Mouse (Mus musculus) myocyte (in vitro differentiated cells): ENCODE measurements around the gene Avil. TPM values are rescaled to one million over a fixed set of nuclear protein-coding genes. Genes with fewer than 3 reads are reported as not detected.

ENCODE experiments used
- H3K27me3 ChIP-seq: one replicate; pipeline ENCODE4 v1.6.1; 2011; ENCODE audit not compliant: control insufficient read depth, insufficient read depth, insufficient read length
- H3K36me3 ChIP-seq: one replicate; pipeline ENCODE4 v1.6.1; 2011; ENCODE audit not compliant: control insufficient read depth, insufficient read depth
- H3K4me2 ChIP-seq: one replicate; pipeline ENCODE4 v1.6.1; 2011; ENCODE audit warnings: low read depth, control low read depth
- H3K4me3 ChIP-seq: one replicate; pipeline ENCODE4 v1.5.1; 2011; ENCODE audit warnings: mild to moderate bottlenecking, control low read depth, moderate library complexity
- H3K79me2 ChIP-seq: one replicate; pipeline ENCODE4 v1.6.1; 2011; ENCODE audit not compliant: control insufficient read depth, insufficient read depth
- H3ac ChIP-seq: one replicate; pipeline ENCODE4 v1.6.1; 2011; ENCODE audit not compliant: control insufficient read depth, insufficient read length
- CEBPB ChIP-seq: IDR thresholded peaks from 2 replicates; pipeline ENCODE4 v1.6.1; 2011; ENCODE audit warnings: mild to moderate bottlenecking, moderate library complexity; ENCODE audit not compliant: poor library complexity, insufficient read depth, severe bottlenecking
- E2F4 ChIP-seq: IDR thresholded peaks from one replicate; pipeline ENCODE4 v1.6.1; 2011; ENCODE audit warnings: mild to moderate bottlenecking, control low read depth, moderate library complexity; ENCODE audit not compliant: insufficient read depth
- MAX ChIP-seq: IDR thresholded peaks from one replicate; pipeline ENCODE4 v1.6.1; 2011; ENCODE audit warnings: low read depth, mild to moderate bottlenecking, control low read depth
- MYOD1 ChIP-seq, 3 experiments: IDR thresholded peaks; one replicate each; pipeline ENCODE4 v1.6.1; 2011; ENCODE audit warnings: control low read depth in 2 of 3, low read depth in 2 of 3, mild to moderate bottlenecking in 2 of 3, moderate library complexity in 1 of 3; ENCODE audit not compliant: insufficient read length in 2 of 3, control insufficient read depth in 1 of 3
- MYOG ChIP-seq, 3 experiments: IDR thresholded peaks; one replicate each; pipeline ENCODE4 v1.6.1; 2011; ENCODE audit warnings: control low read depth in 2 of 3, low read depth in 2 of 3, mild to moderate bottlenecking in 2 of 3; ENCODE audit not compliant: insufficient read length in 2 of 3, control insufficient read depth in 1 of 3, insufficient read depth in 1 of 3
- POLR2A ChIP-seq: IDR thresholded peaks from one replicate; pipeline ENCODE4 v1.6.1; 2011; ENCODE audit warnings: low read depth, mild to moderate bottlenecking, control low read depth, moderate library complexity; ENCODE audit not compliant: insufficient read length
- POLR2AphosphoS2 ChIP-seq: IDR thresholded peaks from one replicate; pipeline ENCODE4 v1.6.1; 2011; ENCODE audit warnings: low read depth, control low read depth; ENCODE audit not compliant: insufficient read length
- REST ChIP-seq: IDR thresholded peaks from one replicate; pipeline ENCODE4 v1.6.1; 2011; ENCODE audit warnings: mild to moderate bottlenecking, control low read depth, moderate library complexity; ENCODE audit not compliant: insufficient read depth, insufficient read length
- SRF ChIP-seq: IDR thresholded peaks from one replicate; pipeline ENCODE4 v1.6.1; 2011; ENCODE audit warnings: low read depth; ENCODE audit not compliant: control insufficient read depth, insufficient read length
- TCF12 ChIP-seq: IDR thresholded peaks from one replicate; pipeline ENCODE4 v1.6.1; 2011; ENCODE audit warnings: mild to moderate bottlenecking, control low read depth; ENCODE audit not compliant: poor library complexity, insufficient read depth, severe bottlenecking
- TCF3 ChIP-seq: IDR thresholded peaks from one replicate; pipeline ENCODE4 v1.6.1; 2011; ENCODE audit warnings: low read depth, control low read depth; ENCODE audit not compliant: insufficient read length
- USF1 ChIP-seq: IDR thresholded peaks from one replicate; pipeline ENCODE4 v1.6.1; 2011; ENCODE audit warnings: low read depth, mild to moderate bottlenecking, control low read depth, moderate library complexity
- polyA plus RNA-seq: library from polyadenylated mRNA; unstranded; fragments of >200 nt; fragmentation: generic; extraction: Trizol; gene quantifications from one replicate; pipeline ENCODE4 v1.2.1, GENCODE M21; 2012; ENCODE audit warnings: missing spikeins

The Avil gene
- polyA plus RNA-seq, 1 experiment, result 33.3 TPM

DNA sequence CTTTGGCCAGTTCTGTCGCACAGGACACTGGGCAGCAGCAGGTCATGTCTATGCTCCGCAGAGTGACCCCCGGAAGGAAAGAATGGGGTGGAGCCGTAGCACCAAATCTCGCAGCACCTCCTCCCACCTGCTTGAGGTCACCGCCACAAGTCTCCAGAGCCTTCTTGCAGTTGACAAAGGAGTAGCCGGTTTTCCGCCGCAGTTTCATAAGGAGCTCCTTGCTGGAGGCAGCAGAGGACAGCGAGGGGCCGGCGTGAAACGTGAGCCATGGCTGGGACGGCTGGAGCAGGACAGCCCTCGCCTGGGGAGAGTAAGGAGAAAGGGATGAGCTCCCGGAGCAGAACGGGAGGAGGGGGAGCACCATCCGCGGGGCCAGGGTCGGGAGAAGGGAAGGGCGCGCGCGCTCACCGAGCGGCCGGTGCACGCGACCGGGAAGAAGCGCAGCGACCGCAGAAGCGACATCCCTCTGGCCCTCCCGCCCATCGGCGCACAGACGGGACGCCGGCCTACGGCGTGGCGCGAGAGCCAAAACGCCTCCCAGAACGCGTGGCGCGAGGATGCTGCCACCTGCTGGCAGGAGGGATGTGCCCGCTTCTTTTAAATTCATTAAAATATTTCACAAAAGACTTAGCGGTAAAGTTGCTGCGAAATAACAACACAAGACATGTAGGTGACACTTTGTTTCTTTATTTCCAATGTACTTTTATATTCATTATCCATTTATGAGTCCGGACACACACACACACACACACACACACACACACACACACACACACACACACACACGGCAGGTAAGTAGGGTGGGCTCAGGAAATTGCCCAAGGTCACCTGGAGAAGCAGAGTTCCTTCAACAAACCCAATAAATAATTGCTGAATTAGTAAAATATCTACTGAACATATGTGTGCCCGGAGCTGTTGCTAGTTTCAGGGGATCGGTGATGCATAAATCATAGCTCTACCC is 30.1 kb downstream of the Avil start, which contains the start of gene Tsfm:
Tsfm (minus strand) TSS at position 505 of the 961 bp plus-strand sequence.
- no peaks in the 10 kb centered on the region for H3K27me3 ChIP-seq
- peak within 1 kb of the TSS; percentile 92 for H3K4me2 ChIP-seq
- peak within 1 kb of the TSS; percentile 54 for H3ac ChIP-seq
- TF ChIP-seq TCF12 (no peak), MAX (no peak), TCF3 (no peak), MYOD1 (IDR thresholded peaks at IDR 0.05; ENCODE audit: control insufficient read depth in 1 of 3, insufficient read length in 2 of 3, low read depth in 2 of 3) (peak in 1 of 3 experiments; percentile 2), MYOG (IDR thresholded peaks at IDR 0.05; ENCODE audit: control insufficient read depth in 1 of 3, insufficient read depth in 1 of 3, insufficient read length in 2 of 3, low read depth in 2 of 3) (peak in 1 of 3 experiments; percentile 28), REST (no peak), CEBPB (no peak), POLR2A (peak; percentile 88), POLR2AphosphoS2 (peak; percentile 86), SRF (peak; percentile 45), E2F4 (peak; percentile 32), USF1 (no peak)
- peaks cover 7% of the 10 kb centered on the region for H3K36me3 ChIP-seq
- no peaks in the 10 kb centered on the region for H3K79me2 ChIP-seq
- H3K4me3 ChIP-seq, result peak within 1 kb of the TSS; percentile 70

DNA sequence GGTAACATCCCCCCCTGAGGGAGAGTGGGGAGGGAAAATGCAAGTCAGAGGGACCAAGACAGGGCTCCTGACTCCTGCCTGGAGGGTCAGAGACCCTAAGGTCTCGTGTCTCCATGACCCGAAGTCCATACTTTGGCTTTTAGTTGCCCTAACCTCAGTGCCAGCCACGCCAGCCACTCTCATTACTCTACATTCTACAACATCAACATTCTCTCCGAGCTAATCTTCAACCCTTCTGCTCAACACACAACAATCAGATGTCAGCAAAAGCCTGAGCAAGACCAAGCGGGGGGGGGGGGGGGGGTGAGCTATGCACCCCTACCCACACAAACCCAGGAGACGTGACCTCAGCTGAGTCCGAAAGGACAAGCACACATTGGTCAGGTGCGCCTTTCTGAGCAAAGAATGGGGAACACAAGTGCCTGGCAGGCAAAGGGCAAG is 32.8 kb downstream of the Avil start:
- TF ChIP-seq SRF (no peak), POLR2A (no peak), MAX (no peak), POLR2AphosphoS2 (no peak), REST (no peak), TCF12 (no peak), USF1 (no peak), TCF3 (no peak), MYOG (IDR thresholded peaks at IDR 0.05; ENCODE audit: control insufficient read depth in 1 of 3, insufficient read depth in 1 of 3, insufficient read length in 2 of 3, low read depth in 2 of 3) (no peak), MYOD1 (IDR thresholded peaks at IDR 0.05; ENCODE audit: control insufficient read depth in 1 of 3, insufficient read length in 2 of 3, low read depth in 2 of 3) (no peak), E2F4 (no peak), CEBPB (no peak)

DNA sequence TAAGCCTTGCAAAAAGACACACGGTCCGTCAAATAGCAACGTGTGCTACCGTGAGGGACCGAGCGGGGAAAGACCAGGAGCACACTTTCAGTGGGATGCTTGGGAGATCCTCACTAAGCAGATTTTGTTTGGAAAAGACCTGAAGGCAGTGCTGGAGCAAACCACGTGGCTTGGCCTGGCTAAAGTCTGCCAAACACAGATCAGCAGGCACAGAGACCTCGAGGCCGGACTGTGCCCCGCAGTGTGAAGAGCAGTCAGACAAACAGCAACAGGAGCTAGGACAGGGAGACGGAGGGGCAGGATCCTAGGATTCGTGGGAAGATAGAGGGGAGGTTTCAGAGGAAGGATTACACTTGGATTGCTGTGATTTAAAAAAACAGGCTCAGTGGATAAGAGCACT is 35.8 kb downstream of the Avil start:
- H3K4me2 ChIP-seq, result no peak overlapping the region
- no peak overlapping the region for H3K4me3 ChIP-seq
- no peaks in the 10 kb centered on the region for H3K27me3 ChIP-seq
- H3K79me2 ChIP-seq, result no peaks in the 10 kb centered on the region
- no peaks in the 10 kb centered on the region for H3K36me3 ChIP-seq
- H3ac ChIP-seq, result no peak overlapping the region
- TF ChIP-seq REST (no peak), MYOD1 (IDR thresholded peaks at IDR 0.05; ENCODE audit: control insufficient read depth in 1 of 3, insufficient read length in 2 of 3, low read depth in 2 of 3) (no peak), SRF (no peak), POLR2A (no peak), POLR2AphosphoS2 (no peak), TCF12 (no peak), MYOG (IDR thresholded peaks at IDR 0.05; ENCODE audit: control insufficient read depth in 1 of 3, insufficient read depth in 1 of 3, insufficient read length in 2 of 3, low read depth in 2 of 3) (no peak), TCF3 (no peak), MAX (no peak)

More for the DNA sequence above, 32.8 kb downstream of the Avil start:
- H3K79me2 ChIP-seq, result no peaks in the 10 kb centered on the region
- H3K27me3 ChIP-seq, result no peaks in the 10 kb centered on the region
- no peak overlapping the region for H3K4me2 ChIP-seq
- no peak overlapping the region for H3ac ChIP-seq
- no peaks in the 10 kb centered on the region for H3K36me3 ChIP-seq
- H3K4me3 ChIP-seq, result no peak overlapping the region

DNA sequence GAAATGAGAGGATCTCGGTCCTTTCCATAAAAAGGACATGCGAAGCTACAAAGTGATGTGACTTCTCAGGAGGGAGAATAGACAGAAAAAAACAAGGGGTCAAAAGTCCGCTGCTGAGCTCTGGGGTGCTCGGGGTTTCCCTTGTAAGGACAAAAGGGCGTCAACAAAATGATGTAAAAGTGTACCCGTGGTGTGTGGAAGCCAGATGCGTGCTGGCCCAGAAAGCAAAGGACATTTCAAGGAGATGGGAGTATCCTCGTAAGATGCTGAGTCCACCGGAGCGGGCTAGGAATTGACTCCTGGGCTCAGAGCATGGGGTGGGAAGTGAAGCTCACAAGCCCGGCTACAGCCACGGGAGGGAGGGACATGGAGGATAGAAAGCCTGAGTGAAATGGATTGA is 37.1 kb downstream of the Avil start:
- H3K27me3 ChIP-seq, result no peaks in the 10 kb centered on the region
- no peak overlapping the region for H3K4me2 ChIP-seq
- peaks cover 4% of the 10 kb centered on the region for H3K79me2 ChIP-seq
- no peak overlapping the region for H3ac ChIP-seq
- H3K36me3 ChIP-seq, result no peaks in the 10 kb centered on the region
- TF ChIP-seq POLR2AphosphoS2, result no peak
- TF ChIP-seq TCF12, result no peak
- no peak for TF ChIP-seq TCF3
- no peak for TF ChIP-seq REST
- no peak for TF ChIP-seq SRF
- TF ChIP-seq USF1, result no peak
- TF ChIP-seq MYOG (IDR thresholded peaks at IDR 0.05; ENCODE audit: control insufficient read depth in 1 of 3, insufficient read depth in 1 of 3, insufficient read length in 2 of 3, low read depth in 2 of 3), result no peak
- no peak for TF ChIP-seq MYOD1 (IDR thresholded peaks at IDR 0.05; ENCODE audit: control insufficient read depth in 1 of 3, insufficient read length in 2 of 3, low read depth in 2 of 3)
- TF ChIP-seq CEBPB, result no peak
- no peak for TF ChIP-seq E2F4
- no peak for TF ChIP-seq POLR2A
- TF ChIP-seq MAX, result no peak
- no peak overlapping the region for H3K4me3 ChIP-seq
